Mouse (Mus musculus): ENCODE measurements at regions not wholly inside any gene's neighbourhood (a gene's known extent, or its start where the extent isn't known, plus 50 kb on each side); places are given as distances from the start of the nearest gene placed in this dataset.

GRCm38 (mm10) chr1:76513490-76513889 is 967.4 kb downstream of the Slc4a3 start:
- DNase-seq, result no peak

- DNase-seq, result peak; percentile 59
Observed at GRCm38 (mm10) chr1:76529531-76529930, 983.5 kb downstream of the Slc4a3 start.

- no peak for DNase-seq
Observed at GRCm38 (mm10) chr1:76530342-76530741, 984.3 kb downstream of the Slc4a3 start.

GRCm38 (mm10) chr1:76535522-76535956 is 979.3 kb downstream of the Epha4 start:
- peak; percentile 7 for DNase-seq

- no peak for DNase-seq
Observed at GRCm38 (mm10) chr1:76540529-76540928, 974.4 kb downstream of the Epha4 start.

GRCm38 (mm10) chr1:76550876-76551275 is 964.0 kb downstream of the Epha4 start:
- DNase-seq, result peak; percentile 48

GRCm38 (mm10) chr1:76559441-76559840 is 955.4 kb downstream of the Epha4 start:
- DNase-seq, result no peak

- no peak for DNase-seq
Observed at GRCm38 (mm10) chr1:76575487-76575886, 939.4 kb downstream of the Epha4 start.

GRCm38 (mm10) chr1:76585921-76586320 is 929.0 kb downstream of the Epha4 start:
- DNase-seq, result no peak

- no peak for DNase-seq
Observed at GRCm38 (mm10) chr1:76625831-76626230, 889.1 kb downstream of the Epha4 start.

- DNase-seq, result no peak
Observed at GRCm38 (mm10) chr1:76629861-76630260, 885.0 kb downstream of the Epha4 start.

GRCm38 (mm10) chr1:76634071-76634470 is 880.8 kb downstream of the Epha4 start:
- DNase-seq, result no peak

GRCm38 (mm10) chr1:76637268-76638009 is 877.4 kb downstream of the Epha4 start:
- DNase-seq, result no peak

GRCm38 (mm10) chr1:76638010-76638400 is 876.9 kb downstream of the Epha4 start:
- no peak for DNase-seq

- DNase-seq, result no peak
Observed at GRCm38 (mm10) chr1:76641181-76641711, 873.6 kb downstream of the Epha4 start.

- no peak for DNase-seq
Observed at GRCm38 (mm10) chr1:76642703-76643102, 872.2 kb downstream of the Epha4 start.

GRCm38 (mm10) chr1:76644895-76645294 is 870.0 kb downstream of the Epha4 start:
- no peak for DNase-seq

- DNase-seq, result no peak
Observed at GRCm38 (mm10) chr1:76654826-76655225, 860.1 kb downstream of the Epha4 start.

GRCm38 (mm10) chr1:76658228-76658627 is 856.7 kb downstream of the Epha4 start:
- peak; percentile 15 for DNase-seq

- no peak for DNase-seq
Observed at GRCm38 (mm10) chr1:76660146-76660545, 854.7 kb downstream of the Epha4 start.

GRCm38 (mm10) chr1:76664381-76664780 is 850.5 kb downstream of the Epha4 start:
- DNase-seq, result no peak

- DNase-seq, result no peak
Observed at GRCm38 (mm10) chr1:76676836-76677235, 838.1 kb downstream of the Epha4 start.

- DNase-seq, result no peak
Observed at GRCm38 (mm10) chr1:76705556-76705955, 809.3 kb downstream of the Epha4 start.

- no peak for DNase-seq
Observed at GRCm38 (mm10) chr1:76717639-76718292, 797.1 kb downstream of the Epha4 start.

Data from kidney, postnatal 10 days (tissue).